Mouse (Mus musculus) neutrophil, adult 5-6 weeks (primary cell): ENCODE measurements around the gene Hs2st1. TPM values are rescaled to one million over a fixed set of nuclear protein-coding genes. Genes with fewer than 3 reads are reported as not detected.

Source experiments
- ATAC-seq: fragments of 151-379, 151-347 bp; 2 replicates; pipeline ENCODE4 v1.8.0; 2017; ENCODE audit warnings: mild to moderate bottlenecking, moderate TSS enrichment; ENCODE audit not compliant: insufficient number of reproducible peaks, poor library complexity, low FRiP score, severe bottlenecking; ENCODE audit errors: extremely low read depth
- total RNA-seq: library from RNA; stranded (forward); fragments of 200-1000 nt; gene quantifications from 2 replicates; pipeline ENCODE4 v1.2.3, GENCODE M21; 2017

The Hs2st1 gene
- total RNA-seq, 1 experiment from 2014 or later = 7.0 TPM

DNA sequence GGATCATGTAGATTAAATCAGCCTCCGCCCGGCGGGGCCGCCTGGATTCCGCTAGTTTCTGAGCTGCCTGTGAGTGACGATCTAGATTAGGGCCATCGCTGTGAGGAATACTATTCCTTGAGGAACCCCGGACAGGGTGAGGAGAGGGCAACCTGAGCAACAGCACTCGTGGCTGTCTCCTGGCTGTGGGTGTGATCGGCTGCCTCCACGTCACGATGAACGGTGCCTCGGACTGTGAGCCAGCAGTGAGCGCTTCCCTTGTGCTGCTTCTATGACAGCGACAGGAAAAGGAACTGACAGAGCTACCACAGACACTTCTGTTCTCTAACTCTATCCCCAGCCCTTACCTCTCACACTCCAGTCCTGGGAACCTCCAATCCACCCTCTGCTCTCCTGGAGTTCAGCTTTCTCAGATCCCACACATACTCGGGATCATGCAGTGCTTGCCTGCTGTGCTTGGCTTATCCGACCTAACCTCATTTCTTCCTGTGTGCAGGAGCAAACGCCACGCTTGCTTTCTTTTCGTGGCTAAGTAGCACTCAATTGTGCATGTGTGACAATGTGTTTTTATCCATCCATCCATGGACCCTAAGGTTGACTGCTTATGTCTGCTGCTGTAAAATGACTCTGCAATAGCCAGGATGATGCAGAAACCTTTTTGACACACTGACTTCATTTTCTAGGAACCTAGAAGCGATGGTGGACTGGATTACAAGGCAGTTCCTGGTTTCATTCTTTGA lies 8.3 kb downstream of the Hs2st1 start:
- ATAC-seq = peak; percentile 79

DNA sequence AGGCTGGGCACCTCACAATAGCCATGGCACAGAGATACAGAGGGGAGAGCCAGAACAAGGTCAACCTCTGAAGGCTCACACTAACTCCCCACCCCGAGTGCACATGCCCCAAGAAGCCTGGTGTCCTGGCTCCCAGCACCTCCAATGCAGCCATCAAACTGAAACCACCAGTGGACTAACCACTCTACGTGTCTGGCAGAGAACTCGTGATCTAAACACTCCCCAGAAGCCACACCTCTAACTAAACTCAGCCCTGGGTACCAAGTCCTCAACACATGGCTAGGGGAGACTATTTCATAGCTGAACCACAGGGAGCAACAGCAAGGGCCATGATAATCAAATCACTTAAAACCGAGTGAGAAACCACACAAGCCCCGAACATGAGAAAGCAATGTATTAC lies 11.7 kb downstream of the Hs2st1 start:
- no peak for ATAC-seq

- ATAC-seq = no peak
Observed at GRCm38 (mm10) chr3:144556625-144557324, 13.2 kb downstream of the Hs2st1 start.

GRCm38 (mm10) chr3:144555144-144555543 lies 14.8 kb downstream of the Hs2st1 start:
- ATAC-seq = no peak

DNA sequence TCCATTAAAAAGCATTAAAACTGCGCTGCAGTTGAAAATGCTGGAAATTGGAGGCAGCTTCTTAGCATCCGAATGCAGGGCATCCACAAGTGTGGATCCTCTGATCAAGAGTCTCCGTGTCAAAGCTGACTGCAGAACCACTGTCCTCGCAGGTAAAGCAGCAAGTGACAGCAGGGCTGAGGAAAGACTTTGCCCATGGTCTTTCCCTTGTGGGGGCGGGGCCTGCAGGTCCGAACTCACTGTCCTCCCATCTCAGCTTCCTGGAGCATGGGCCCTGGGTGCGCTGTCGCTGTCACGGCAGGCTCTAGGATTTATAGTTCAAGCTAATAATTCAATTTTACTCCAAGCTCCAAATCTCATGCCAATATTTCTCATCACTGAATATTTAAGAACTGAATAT lies 15.5 kb downstream of the Hs2st1 start:
- ATAC-seq = no peak

GRCm38 (mm10) chr3:144553942-144554341 lies 16.0 kb downstream of the Hs2st1 start:
- ATAC-seq = no peak

GRCm38 (mm10) chr3:144551416-144551815 lies 18.6 kb downstream of the Hs2st1 start:
- ATAC-seq = no peak

- no peak for ATAC-seq
Observed at GRCm38 (mm10) chr3:144550659-144551058, 19.3 kb downstream of the Hs2st1 start.

- ATAC-seq = no peak
Observed at GRCm38 (mm10) chr3:144550036-144550435, 19.9 kb downstream of the Hs2st1 start.

DNA sequence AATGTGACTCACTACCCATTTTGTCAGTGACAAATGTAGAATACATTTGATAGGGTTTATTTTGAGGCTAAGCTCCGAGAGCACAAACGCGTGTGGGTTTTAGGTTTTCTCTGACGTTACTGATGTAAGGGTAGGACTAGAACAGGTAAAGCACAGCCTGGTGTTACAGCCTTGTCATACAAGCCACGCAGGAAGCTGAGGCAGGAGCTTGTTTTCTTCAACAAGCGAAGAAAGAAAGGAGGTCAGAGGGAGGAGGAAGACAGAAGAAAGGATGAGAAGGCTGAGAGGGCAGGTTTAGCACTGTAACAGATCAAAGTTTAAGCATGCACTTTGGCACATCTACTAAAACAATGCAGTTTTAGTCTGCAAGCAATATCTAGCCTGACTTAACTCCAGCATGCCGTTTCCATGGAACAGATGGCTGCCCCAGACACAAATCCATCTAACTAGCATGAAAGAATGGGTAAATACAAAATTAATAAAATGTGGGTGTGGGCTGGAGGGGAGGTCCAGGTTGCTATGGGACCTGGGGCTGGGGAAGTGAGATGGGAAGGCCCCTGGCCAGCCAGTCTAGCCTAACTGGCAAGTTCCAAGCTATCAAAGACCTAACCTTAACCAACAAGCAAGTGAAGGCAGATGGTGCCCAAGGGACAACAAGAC lies 21.7 kb downstream of the Hs2st1 start:
- no peak for ATAC-seq

DNA sequence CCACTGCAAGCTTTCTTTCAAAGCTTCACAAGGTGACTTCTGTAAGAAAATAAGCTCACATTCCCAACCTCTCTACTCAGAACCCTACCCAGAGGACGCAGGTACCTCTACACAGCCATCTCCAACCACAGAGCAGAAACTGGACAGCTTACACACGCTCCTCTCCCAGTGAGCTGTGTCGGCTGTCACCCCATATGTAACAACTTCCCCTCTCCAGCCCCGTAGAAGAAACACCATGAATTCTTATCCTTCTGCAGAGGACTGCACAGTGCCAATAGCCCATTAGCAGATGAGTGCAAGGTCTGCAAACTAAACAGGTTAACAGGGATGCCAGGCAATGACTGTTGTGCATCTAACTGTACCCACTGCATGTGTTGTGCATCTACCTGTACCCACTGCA lies 23.5 kb downstream of the Hs2st1 start:
- no peak for ATAC-seq

GRCm38 (mm10) chr3:144545832-144546231 lies 24.1 kb downstream of the Hs2st1 start:
- no peak for ATAC-seq

GRCm38 (mm10) chr3:144545152-144545551 lies 24.8 kb downstream of the Hs2st1 start:
- no peak for ATAC-seq

GRCm38 (mm10) chr3:144541906-144542438 lies 28.0 kb downstream of the Hs2st1 start:
- no peak for ATAC-seq

- no peak for ATAC-seq
Observed at GRCm38 (mm10) chr3:144540805-144541204, 29.2 kb downstream of the Hs2st1 start.

GRCm38 (mm10) chr3:144539051-144539450 lies 30.9 kb downstream of the Hs2st1 start:
- ATAC-seq = no peak

GRCm38 (mm10) chr3:144537078-144537855 lies 32.7 kb downstream of the Hs2st1 start:
- ATAC-seq = no peak

GRCm38 (mm10) chr3:144535056-144535455 lies 34.9 kb downstream of the Hs2st1 start:
- ATAC-seq = no peak

GRCm38 (mm10) chr3:144531023-144531422 lies 39.0 kb downstream of the Hs2st1 start:
- no peak for ATAC-seq
